Mouse (Mus musculus) C2C12 (cell line): Measurements from ENCODE around the gene Naxd. TPM values are rescaled to one million over a fixed set of nuclear protein-coding genes. Genes with fewer than 3 reads are reported as not detected.

Experiments used
- H3K27me3 ChIP-seq: one replicate; pipeline ENCODE4 v1.6.1; 2011; ENCODE audit not compliant: control insufficient read depth, insufficient read depth, insufficient read length
- H3K36me3 ChIP-seq: one replicate; pipeline ENCODE4 v1.6.1; 2011; ENCODE audit not compliant: control insufficient read depth, insufficient read depth
- H3K4me3 ChIP-seq: one replicate; pipeline ENCODE4 v1.5.1; 2011; ENCODE audit warnings: mild to moderate bottlenecking, control low read depth; ENCODE audit not compliant: poor library complexity, insufficient read depth, severe bottlenecking
- H3K79me2 ChIP-seq: one replicate; pipeline ENCODE4 v1.6.1; 2011; ENCODE audit not compliant: control insufficient read depth, insufficient read depth
- H3K79me3 ChIP-seq: one replicate; pipeline ENCODE4 v1.6.1; 2011; ENCODE audit warnings: low read depth, control low read depth
- H3ac ChIP-seq: one replicate; pipeline ENCODE3; 2011; ENCODE audit warnings: low read depth; ENCODE audit not compliant: control insufficient read depth, insufficient read length
- CEBPB ChIP-seq: IDR thresholded peaks from one replicate; pipeline ENCODE4 v1.6.1; 2011; ENCODE audit warnings: low read depth, mild to moderate bottlenecking, control low read depth, moderate library complexity
- CTCF ChIP-seq: IDR thresholded peaks from one replicate; pipeline ENCODE4 v1.5.1; 2011; ENCODE audit not compliant: control insufficient read depth, insufficient read depth, insufficient read length
- FOSL1 ChIP-seq: IDR thresholded peaks from one replicate; pipeline ENCODE4 v1.8.0; 2011; ENCODE audit warnings: mild to moderate bottlenecking, low read length; ENCODE audit not compliant: poor library complexity, insufficient read depth, severe bottlenecking
- MAX ChIP-seq: IDR thresholded peaks from one replicate; pipeline ENCODE4 v1.6.1; 2011; ENCODE audit warnings: mild to moderate bottlenecking, control low read depth
- MYOD1 ChIP-seq: IDR thresholded peaks from one replicate; pipeline ENCODE4 v1.6.1; 2011; ENCODE audit warnings: low read depth; ENCODE audit not compliant: control insufficient read depth, insufficient read length
- MYOG ChIP-seq: IDR thresholded peaks from one replicate; pipeline ENCODE4 v1.6.1; 2011; ENCODE audit not compliant: control insufficient read depth, insufficient read length; ENCODE audit errors: extremely low read depth
- USF1 ChIP-seq: IDR thresholded peaks from one replicate; pipeline ENCODE4 v1.6.1; 2011; ENCODE audit warnings: low read depth, mild to moderate bottlenecking, control low read depth, moderate library complexity
- polyA plus RNA-seq: library from polyadenylated mRNA; unstranded; fragments of >200 nt; fragmentation: generic; extraction: Trizol; gene quantifications from one replicate; pipeline ENCODE4 v1.2.1, GENCODE M21; 2012; ENCODE audit warnings: missing spikeins

Naxd gene
- polyA plus RNA-seq, 1 experiment = 51.0 TPM

GRCm38 (mm10) chr8:11469095-11469494 is 28.2 kb upstream of the Naxd start:
- H3K27me3 ChIP-seq = no peaks in the 10 kb centered on the region
- H3K4me3 ChIP-seq = no peak overlapping the region
- no peaks in the 10 kb centered on the region for H3K79me3 ChIP-seq
- H3ac ChIP-seq = no peak overlapping the region
- no peaks in the 10 kb centered on the region for H3K36me3 ChIP-seq
- no peak for TF ChIP-seq FOSL1
- TF ChIP-seq CTCF = peak; percentile 27
- no peaks in the 10 kb centered on the region for H3K79me2 ChIP-seq

GRCm38 (mm10) chr8:11470694-11471093 is 26.6 kb upstream of the Naxd start:
- Histone ChIP-seq H3K36me3 (no peaks in the 10 kb centered on the region), H3K4me3 (no peak overlapping the region), H3K79me3 (no peaks in the 10 kb centered on the region), H3ac (no peak overlapping the region), H3K79me2 (no peaks in the 10 kb centered on the region), H3K27me3 (no peaks in the 10 kb centered on the region)
- TF ChIP-seq FOSL1 = no peak

GRCm38 (mm10) chr8:11471309-11471708 is 26.0 kb upstream of the Naxd start:
- no peaks in the 10 kb centered on the region for H3K27me3 ChIP-seq
- no peaks in the 10 kb centered on the region for H3K79me3 ChIP-seq
- no peaks in the 10 kb centered on the region for H3K36me3 ChIP-seq
- no peak overlapping the region for H3ac ChIP-seq
- no peaks in the 10 kb centered on the region for H3K79me2 ChIP-seq
- no peak for TF ChIP-seq CTCF
- TF ChIP-seq MAX = no peak
- no peak for TF ChIP-seq USF1
- no peak overlapping the region for H3K4me3 ChIP-seq

- Histone ChIP-seq H3K36me3 (no peaks in the 10 kb centered on the region), H3K79me2 (no peaks in the 10 kb centered on the region), H3ac (no peak overlapping the region), H3K4me3 (no peak overlapping the region), H3K27me3 (no peaks in the 10 kb centered on the region), H3K79me3 (no peaks in the 10 kb centered on the region)
- no peak for TF ChIP-seq CEBPB
- no peak for TF ChIP-seq USF1
- TF ChIP-seq MYOD1 = no peak
- no peak for TF ChIP-seq CTCF
- TF ChIP-seq MAX = no peak
- TF ChIP-seq MYOG = no peak
- no peak for TF ChIP-seq FOSL1
These were observed 24.2 kb upstream of the Naxd start for GRCm38 (mm10) chr8:11473072-11473471.

- H3K79me2 ChIP-seq = no peaks in the 10 kb centered on the region
- no peak overlapping the region for H3K4me3 ChIP-seq
- no peaks in the 10 kb centered on the region for H3K79me3 ChIP-seq
- H3K36me3 ChIP-seq = no peaks in the 10 kb centered on the region
- H3K27me3 ChIP-seq = no peaks in the 10 kb centered on the region
- no peak for TF ChIP-seq FOSL1
- no peak for TF ChIP-seq MYOD1
- TF ChIP-seq MYOG = no peak
- TF ChIP-seq CEBPB = no peak
- TF ChIP-seq USF1 = no peak
- no peak for TF ChIP-seq CTCF
- no peak for TF ChIP-seq MAX
- H3ac ChIP-seq = no peak overlapping the region
These were observed 21.9 kb upstream of the Naxd start for GRCm38 (mm10) chr8:11475397-11475796.

- Histone ChIP-seq H3K79me2 (no peaks in the 10 kb centered on the region), H3K27me3 (no peaks in the 10 kb centered on the region), H3K79me3 (no peaks in the 10 kb centered on the region), H3K36me3 (no peaks in the 10 kb centered on the region), H3ac (no peak overlapping the region), H3K4me3 (no peak overlapping the region)
- TF ChIP-seq MYOD1 (no peak), MAX (no peak), MYOG (no peak), CTCF (no peak), USF1 (no peak), CEBPB (no peak), FOSL1 (no peak)
These were observed 21.4 kb upstream of the Naxd start for GRCm38 (mm10) chr8:11475876-11476275.
